Mouse (Mus musculus) stomach, adult 2 months (tissue): ENCODE results near the gene Akirin1. TPM values are rescaled to one million over a fixed set of nuclear protein-coding genes. Genes with fewer than 3 reads are reported as not detected.

Experiments used
- polyA plus RNA-seq: library from polyadenylated mRNA; depleted of rRNA; stranded (reverse); fragments of >200 nt; gene quantifications from 2 replicates; pipeline ENCODE4 v1.2.3, GENCODE M21; 2012; rRNA removed

Akirin1 gene
- polyA plus RNA-seq, result 29.0 and 57.6 TPM in 2 replicates

DNA sequence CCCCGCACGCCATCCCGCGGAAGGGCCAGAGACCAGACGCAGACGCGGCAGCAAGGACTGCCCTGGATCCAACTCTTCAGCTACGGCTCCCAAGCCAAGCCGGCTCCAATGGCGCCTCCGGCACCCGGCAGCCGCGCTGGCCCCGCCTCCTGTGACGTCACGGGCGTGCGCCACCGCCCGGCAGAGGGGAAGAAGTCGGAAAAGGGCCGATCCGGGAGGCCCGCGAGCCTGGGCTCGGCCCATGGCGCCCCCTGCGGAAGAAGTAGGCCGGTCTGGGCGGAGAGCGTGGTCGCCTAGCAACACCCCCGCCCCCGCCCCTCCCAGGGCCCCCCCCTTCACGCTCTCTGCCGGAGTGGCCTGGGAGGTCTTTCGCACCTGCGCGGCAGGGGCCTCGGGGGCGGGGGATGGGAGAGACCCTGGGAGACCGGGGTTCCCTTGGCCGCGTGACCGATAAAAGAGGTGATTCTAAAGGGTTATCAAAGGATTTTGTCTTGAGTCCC lies at the start of gene Akirin1:
Akirin1 (minus strand) TSS at position 194 of the 500 bp plus-strand sequence.

DNA sequence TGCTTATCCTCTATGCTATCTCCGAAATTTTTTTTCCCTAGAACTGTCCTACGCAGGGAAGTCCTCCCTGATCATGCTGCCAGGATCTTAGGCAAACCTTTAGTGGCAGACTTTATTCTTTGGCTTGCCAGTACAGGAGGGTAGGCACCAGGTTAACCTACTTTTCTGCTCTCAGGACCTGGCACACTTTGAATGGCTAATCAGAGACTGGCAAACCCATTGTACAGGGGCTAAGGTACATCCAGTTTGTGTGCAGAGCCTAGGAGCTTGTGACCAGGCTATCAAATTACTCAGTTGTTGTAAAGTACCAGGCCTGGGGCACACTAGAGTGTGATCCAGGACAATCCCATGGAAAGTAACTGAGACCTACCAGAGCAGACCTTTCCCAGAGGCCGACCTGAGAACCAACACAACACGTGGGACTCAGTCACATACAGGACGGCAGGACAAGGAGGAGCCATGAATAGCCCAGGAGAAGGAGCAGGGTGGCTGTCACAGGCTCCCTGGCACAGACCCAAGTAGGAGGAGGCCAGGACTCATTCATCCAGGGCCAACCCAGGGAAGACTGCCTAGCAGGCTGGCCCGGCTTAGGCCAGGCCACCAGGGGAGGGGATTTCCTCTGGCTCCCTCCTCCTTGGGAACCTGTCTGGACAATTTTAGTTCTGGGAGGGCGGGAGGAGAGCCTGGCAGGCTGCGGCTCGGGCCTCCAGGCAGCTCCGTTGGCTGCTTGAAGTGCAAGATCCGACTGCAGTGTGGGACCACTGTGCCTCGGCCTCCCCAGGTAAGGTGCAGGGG lies 37.2 kb upstream of the Akirin1 start, which contains the start of gene Rhbdl2:
Rhbdl2 (plus strand) TSS at position 684 of the 795 bp plus-strand sequence.

DNA sequence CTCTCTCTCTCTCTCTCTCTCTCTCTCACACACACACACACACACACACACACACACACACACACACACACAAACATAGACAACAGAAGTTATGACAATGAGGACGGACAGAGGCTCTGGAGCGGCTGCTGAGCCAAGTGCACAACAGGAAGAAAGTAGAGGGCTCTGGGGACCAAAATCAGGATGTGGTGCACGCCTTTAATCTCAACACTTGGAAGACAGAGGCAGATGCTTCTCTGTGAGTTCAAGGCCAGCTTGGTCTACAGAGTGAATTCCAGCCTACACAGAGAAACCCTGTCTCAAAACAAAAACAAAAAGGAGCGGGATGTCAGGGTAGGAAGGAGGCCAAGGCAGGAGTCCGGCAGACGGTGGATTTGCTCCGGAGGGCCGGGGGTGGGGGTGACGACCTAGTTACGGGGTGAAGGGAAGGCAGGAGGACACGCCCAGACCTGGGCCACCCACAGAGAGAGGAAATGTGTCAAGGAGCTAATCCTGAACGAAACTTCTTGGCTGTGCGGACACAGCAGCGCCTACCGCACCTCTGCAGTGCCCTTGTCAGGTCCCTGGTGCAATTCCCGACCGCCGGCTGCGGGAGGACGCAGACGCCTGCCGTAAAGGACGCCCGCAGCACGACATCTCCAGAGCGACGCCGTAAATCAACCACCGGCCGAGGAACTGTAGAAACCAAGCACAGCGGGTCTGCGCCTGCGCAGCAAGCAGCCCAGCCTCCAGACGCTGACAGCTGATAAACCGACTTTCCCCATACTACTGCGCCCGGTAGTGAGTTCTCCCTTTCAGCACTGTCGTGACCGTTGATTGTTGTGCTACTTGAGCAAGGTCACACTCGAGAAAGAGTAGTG lies 32.3 kb downstream of the Akirin1 start, which contains the start of gene Ndufs5:
Ndufs5 (minus strand) TSS at position 629 of the 860 bp plus-strand sequence.

Other genes with a start within 250 kb of the Akirin1 start
- 20.6 and 25.6 TPM in 2 replicates for gene Macf1, start 66.0 kb downstream of the Akirin1 start, polyA plus RNA-seq
- gene Ndufs5, start 32.1 kb downstream of the Akirin1 start, polyA plus RNA-seq, result 8.3 and 13.9 TPM in 2 replicates
- gene Rhbdl2, start 37.5 kb upstream of the Akirin1 start, polyA plus RNA-seq, result 2.4 and 5.3 TPM in 2 replicates
- gene 4933427I04Rik, start 109.3 kb upstream of the Akirin1 start, polyA plus RNA-seq, result not detected in 2 replicates
- 4.1 and 4.3 TPM in 2 replicates for gene Mycbp, start 154.5 kb upstream of the Akirin1 start, polyA plus RNA-seq
- 13.6 and 15.0 TPM in 2 replicates for gene Rragc, start 167.1 kb upstream of the Akirin1 start, polyA plus RNA-seq
- 0.30 TPM in 1 of 2 replicates, not detected in the other for gene 4930535I16Rik, start 167.7 kb upstream of the Akirin1 start, polyA plus RNA-seq